Mouse (Mus musculus) hindbrain, embryonic 14.5 days (tissue): ENCODE results near the gene Pi4ka. TPM values are rescaled to one million over a fixed set of nuclear protein-coding genes. Genes with fewer than 3 reads are reported as not detected.
"Not testable (repeated sequence)": the region's sequence is repeated elsewhere in the genome, so short reads cannot be mapped to it uniquely, and the experiment has no call there.

Source experiments
- ATAC-seq: fragments of 200-750 bp; cut with Nextera tagmentation; 2 replicates; pipeline ENCODE4 v1.8.0; 2017; ENCODE audit warnings: moderate number of reproducible peaks, mild to moderate bottlenecking, moderate TSS enrichment, moderate library complexity; ENCODE audit not compliant: low FRiP score
- DNase-seq: peaks from one replicate; pipeline ENCODE4 v3.0.0-alpha.2; 2015; ENCODE audit warnings: low spot score
- H3K27ac ChIP-seq: fragments of 300-500 bp; sonication (generic); 2 replicates; pipeline ENCODE4 v1.5.1; 2014; ENCODE audit warnings: mild to moderate bottlenecking, moderate library complexity
- H3K27me3 ChIP-seq: fragments of 300-500 bp; sonication (generic); 2 replicates; pipeline ENCODE4 v1.6.1; 2014; ENCODE audit warnings: mild to moderate bottlenecking, low read length, mixed read lengths; ENCODE audit not compliant: control insufficient read depth, insufficient read depth
- H3K36me3 ChIP-seq: fragments of 300-500 bp; sonication (generic); replicated peaks from 2 replicates; pipeline ENCODE4 v1.6.1; 2014; ENCODE audit not compliant: control insufficient read depth, insufficient read depth
- H3K4me1 ChIP-seq: fragments of 300-500 bp; sonication (generic); replicated peaks from 2 replicates; pipeline ENCODE4 v1.6.1; 2014; ENCODE audit warnings: antibody characterized with exemption, low read length, mixed read lengths; ENCODE audit not compliant: control insufficient read depth, insufficient read depth
- H3K4me2 ChIP-seq: fragments of 300-500 bp; sonication (generic); replicated peaks from 2 replicates; pipeline ENCODE4 v1.6.1; 2014; ENCODE audit warnings: mild to moderate bottlenecking, moderate library complexity
- H3K4me3 ChIP-seq: fragments of 300-500 bp; sonication (generic); replicated peaks from 2 replicates; pipeline ENCODE4 v1.5.1; 2014; ENCODE audit warnings: mild to moderate bottlenecking, low read length
- H3K9ac ChIP-seq: fragments of 300-500 bp; sonication (generic); 2 replicates; pipeline ENCODE4 v1.6.1; 2014
- H3K9me3 ChIP-seq: fragments of 300-500 bp; sonication (generic); 2 replicates; pipeline ENCODE4 v1.6.1; 2016; ENCODE audit warnings: low read length; ENCODE audit not compliant: control insufficient read depth
- WGBS: fragments of 180-500 bp; shearing (Covaris S2); extraction: QIAGEN DNeasy Blood & Tissue Kit; methylation state at CpG from one replicate; pipeline ENCODE4 v1.1.7; 2014; 5-methylcytosine and 5-hydroxymethylcytosine counted together
- polyA plus RNA-seq: library from polyadenylated mRNA; unstranded; fragments of >200 nt; fragmentation: Nextera tagmentation; extraction: Ambion mirVana; gene quantifications from 2 replicates; pipeline ENCODE4 v1.2.1, GENCODE M21; 2014

Gene Pi4ka
- polyA plus RNA-seq, 1 experiment from 2014 or later: 70.9 TPM

GRCm38 (mm10) chr16:17234916-17235665, 171.0 kb downstream of the Pi4ka start:
- Histone ChIP-seq H3K9me3 (no peaks in the 10 kb centered on the region), H3K4me3 (peak overlapping the region; percentile 89), H3K27me3 (no peaks in the 10 kb centered on the region), H3K4me1 (peaks cover 26% of the 10 kb centered on the region), H3K36me3 (no peaks in the 10 kb centered on the region), H3K4me2 (peak overlapping the region; percentile 90), H3K9ac (peak overlapping the region; percentile 95), H3K27ac (peak overlapping the region; percentile 95; the same call in 1 of the 2 replicates)
- DNase-seq: no peak
- 47% methylated on average over 9 of the region's 9 CpGs for WGBS
- no peak for ATAC-seq

DNA sequence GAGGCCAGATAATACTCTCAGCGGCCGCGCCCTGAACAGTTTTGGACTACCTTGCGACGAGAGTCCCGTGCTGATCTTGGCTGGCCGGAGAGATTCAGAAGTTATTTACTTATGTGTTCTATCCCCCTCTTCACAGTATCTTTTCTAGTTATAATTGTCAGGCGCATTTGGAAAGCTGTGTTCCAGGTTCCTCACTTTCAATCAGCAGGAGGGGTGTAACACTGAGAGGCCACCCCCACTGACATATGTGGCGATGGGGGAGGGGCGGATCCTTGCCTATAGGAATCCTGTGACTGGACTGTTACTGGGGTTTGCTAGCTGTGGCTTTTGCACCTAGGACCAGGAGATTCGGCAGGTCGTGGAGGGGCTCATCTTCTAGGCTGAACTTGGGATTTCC, 171.6 kb downstream of the Pi4ka start:
- H3K36me3 ChIP-seq: no peaks in the 10 kb centered on the region
- peak overlapping the region; percentile 90 for H3K4me2 ChIP-seq
- no peaks in the 10 kb centered on the region for H3K9me3 ChIP-seq
- peaks cover 24% of the 10 kb centered on the region for H3K4me1 ChIP-seq
- H3K27me3 ChIP-seq: no peaks in the 10 kb centered on the region
- WGBS: 1% methylated on average over 12 of the region's 12 CpGs
- no peak for ATAC-seq
- peak overlapping the region; percentile 95 for H3K9ac ChIP-seq
- peak; percentile 31 for DNase-seq
- H3K27ac ChIP-seq: peak overlapping the region; percentile 95
- peak overlapping the region; percentile 89 for H3K4me3 ChIP-seq

DNA sequence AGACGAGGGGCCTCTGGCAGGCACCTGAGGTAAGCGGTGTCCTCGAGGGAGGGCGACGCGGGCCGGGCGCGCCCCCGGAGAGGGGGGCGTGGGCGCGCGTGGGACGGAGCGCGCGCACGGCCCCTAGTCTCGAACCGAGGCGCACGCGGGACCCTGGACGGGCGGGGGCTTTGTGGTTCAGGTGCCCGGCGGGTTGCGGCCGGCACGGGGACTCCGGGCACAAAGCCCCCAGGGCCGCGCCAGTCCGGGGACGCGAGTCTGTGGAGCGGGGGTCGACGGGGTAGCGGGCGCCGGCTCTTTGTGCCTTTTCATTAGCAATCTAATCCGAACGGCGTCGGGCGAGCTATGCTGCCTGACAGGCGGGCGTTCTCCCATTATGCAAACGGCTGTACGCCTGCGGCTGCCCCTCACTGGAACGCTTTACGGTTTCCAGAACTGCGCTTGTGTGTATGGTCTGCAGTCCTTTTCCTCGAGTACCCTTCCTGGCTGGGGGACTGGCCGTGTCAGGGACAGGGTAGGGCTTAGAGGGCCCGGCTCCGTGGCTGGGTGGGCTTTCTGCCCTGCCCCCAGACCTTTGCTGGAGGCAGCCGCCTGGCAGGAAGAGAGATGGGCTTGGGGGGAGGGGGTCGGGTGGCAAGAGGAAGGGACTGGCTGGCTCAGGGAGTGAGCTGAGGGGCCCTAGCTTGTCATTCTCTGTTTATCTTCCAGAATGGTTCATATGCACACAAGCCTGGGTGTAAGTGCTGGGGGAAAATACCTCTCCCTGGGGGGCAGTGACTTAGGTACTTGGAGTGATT, 172.2 kb downstream of the Pi4ka start:
- Histone ChIP-seq H3K9me3 (no peaks in the 10 kb centered on the region), H3K27me3 (no peaks in the 10 kb centered on the region), H3K4me2 (peak overlapping the region; percentile 90), H3K27ac (peak overlapping the region; percentile 95), H3K4me3 (peak overlapping the region; percentile 89), H3K36me3 (no peaks in the 10 kb centered on the region), H3K9ac (peak overlapping the region; percentile 95), H3K4me1 (peaks cover 22% of the 10 kb centered on the region)
- peak; percentile 72 for DNase-seq
- WGBS: under 1% methylated on average over 54 of the region's 62 CpGs
- ATAC-seq: peak; percentile 81

- Histone ChIP-seq H3K36me3 (no peaks in the 10 kb centered on the region), H3K4me3 (peak within 1 kb of the TSS; percentile 89), H3K4me1 (peaks cover 22% of the 10 kb centered on the region), H3K27ac (peak within 1 kb of the TSS; percentile 95), H3K27me3 (no peaks in the 10 kb centered on the region), H3K4me2 (peak within 1 kb of the TSS; percentile 90), H3K9ac (peak within 1 kb of the TSS; percentile 95), H3K9me3 (no peaks in the 10 kb centered on the region)
- peak; percentile 94 for ATAC-seq
- WGBS: 1% methylated on average over 58 of the region's 59 CpGs
- DNase-seq: peak; percentile 92
Observed at GRCm38 (mm10) chr16:17232794-17233701, 173.1 kb downstream of the Pi4ka start, which contains the start of gene Hic2. Hic2 (plus strand) TSS chr16:17233572.

- H3K36me3 ChIP-seq, H3K9me3 ChIP-seq, H3K9ac ChIP-seq, H3K4me3 ChIP-seq, H3K4me2 ChIP-seq, H3K27ac ChIP-seq, DNase-seq, ATAC-seq, H3K27me3 ChIP-seq: not testable (repeated sequence)
- H3K4me1 ChIP-seq: peaks cover 18% of the 10 kb centered on the region
- 92% methylated on average over 2 of the region's 2 CpGs for WGBS
Observed at GRCm38 (mm10) chr16:17231523-17231922, 174.6 kb downstream of the Pi4ka start.

Other genes starting within 250 kb of the Pi4ka start
- 278 and 290 TPM in 2 replicates for gene Ube2l3, start 203.7 kb downstream of the Pi4ka start, polyA plus RNA-seq
- 2.0 and 2.2 TPM in 2 replicates for gene Rimbp3, start 197.7 kb downstream of the Pi4ka start, polyA plus RNA-seq
- gene Hic2, start 172.7 kb downstream of the Pi4ka start, polyA plus RNA-seq: 5.1 and 5.5 TPM in 2 replicates
- 36.6 and 45.7 TPM in 2 replicates for gene Tmem191c, start 130.2 kb downstream of the Pi4ka start, polyA plus RNA-seq
- 1.7 and 2.4 TPM in 2 replicates for gene Serpind1, start 74.9 kb downstream of the Pi4ka start, polyA plus RNA-seq
- gene Snap29, start 328 bp downstream of the Pi4ka start, polyA plus RNA-seq: 10.3 and 10.8 TPM in 2 replicates
- 65.0 and 78.5 TPM in 2 replicates for gene Crkl, start 45.7 kb upstream of the Pi4ka start, polyA plus RNA-seq
- gene Aifm3, start 83.3 kb upstream of the Pi4ka start, polyA plus RNA-seq: 5.9 and 6.4 TPM in 2 replicates
- gene Lztr1, start 102.4 kb upstream of the Pi4ka start, polyA plus RNA-seq: 112 and 117 TPM in 2 replicates
- 52.0 and 58.9 TPM in 2 replicates for gene Thap7, start 124.8 kb upstream of the Pi4ka start, polyA plus RNA-seq
- 0.74 and 0.92 TPM in 2 replicates for gene Lrrc74b, start 154.9 kb upstream of the Pi4ka start, polyA plus RNA-seq
- gene P2rx6, start 155.6 kb upstream of the Pi4ka start, polyA plus RNA-seq: 2.5 and 2.8 TPM in 2 replicates
- 41.2 and 42.0 TPM in 2 replicates for gene Slc7a4, start 176.9 kb upstream of the Pi4ka start, polyA plus RNA-seq
- gene Smpd4, start 213.0 kb upstream of the Pi4ka start, polyA plus RNA-seq: 22.3 and 24.5 TPM in 2 replicates
- gene Ccdc74a, start 240.2 kb upstream of the Pi4ka start, polyA plus RNA-seq: 7.8 and 11.7 TPM in 2 replicates